Mouse (Mus musculus): ENCODE results near the gene Ispd.

Ispd gene

DNA sequence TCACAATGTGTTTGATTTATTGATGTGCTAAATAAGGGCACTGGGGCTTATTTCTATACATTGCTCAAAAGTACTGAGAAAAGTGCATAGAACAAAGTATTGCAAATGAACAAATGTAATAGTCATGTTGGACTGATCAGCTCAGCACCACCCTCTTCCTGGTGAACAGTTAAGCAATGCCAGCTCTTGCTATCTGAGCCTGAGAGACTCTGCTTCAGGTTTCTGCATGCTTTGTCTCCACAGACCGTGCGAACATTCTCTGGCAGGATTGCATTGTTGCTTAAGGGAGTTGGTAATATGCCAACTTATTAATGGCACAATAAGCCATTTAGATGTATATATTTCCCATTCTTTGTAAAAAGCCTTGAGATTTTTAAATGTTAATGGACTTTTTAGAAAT lies 182.9 kb downstream of the Ispd start:
- DNase-seq (ENCODE audit: low spot score): no peak

DNA sequence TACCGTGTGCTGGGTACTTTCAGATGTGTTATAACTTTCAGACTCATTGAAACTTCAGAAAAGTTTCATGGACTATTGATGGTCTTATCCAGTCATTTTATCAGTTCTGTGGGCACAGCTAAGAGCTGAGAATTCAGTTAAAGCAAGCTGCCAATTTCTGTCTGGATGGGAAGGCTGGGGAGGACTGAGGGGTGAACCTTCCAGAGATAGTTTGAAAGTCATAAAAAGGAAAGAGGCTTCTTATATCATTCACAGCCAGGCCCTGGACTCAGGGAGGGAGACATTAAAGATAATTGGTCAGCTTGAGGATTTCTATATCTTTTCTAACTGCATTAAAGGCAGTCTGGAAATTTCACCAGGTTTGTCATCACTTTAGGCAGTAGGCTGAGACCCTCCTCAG lies 185.7 kb downstream of the Ispd start:
- DNase-seq (ENCODE audit: low spot score): no peak

DNA sequence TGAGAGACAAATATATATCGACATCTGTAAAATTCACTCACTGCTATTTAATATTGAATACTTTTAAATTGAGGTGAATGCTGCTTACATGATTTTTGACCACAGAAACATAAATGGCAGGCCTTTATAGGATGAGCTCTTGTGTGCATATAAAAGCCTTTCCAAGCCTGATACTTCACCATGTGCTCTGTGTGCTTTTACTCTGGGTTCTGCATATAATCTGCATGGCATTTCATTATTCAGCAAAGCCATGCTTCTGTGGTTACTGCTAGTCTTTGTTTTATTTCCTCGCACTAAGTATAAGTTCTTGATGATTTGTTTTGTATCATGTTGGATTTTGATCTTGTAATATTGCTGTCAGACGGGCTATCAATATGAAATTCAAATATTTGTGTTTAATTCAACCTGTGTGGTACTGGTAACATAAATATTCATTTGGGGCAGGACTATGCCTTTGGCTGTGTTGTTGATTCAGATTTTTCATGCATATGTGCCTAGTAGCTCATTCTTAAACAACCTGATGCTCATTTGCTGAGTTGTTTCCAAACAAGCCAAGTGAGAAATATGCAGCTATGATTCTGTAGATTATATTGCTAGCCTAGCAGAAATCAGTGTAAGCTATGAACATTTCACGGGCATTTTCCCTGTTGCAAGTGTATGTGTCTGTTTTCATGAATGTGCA lies 189.3 kb downstream of the Ispd start:
- DNase-seq (ENCODE audit: low spot score): no peak

GRCm38 (mm10) chr12:36584828-36585227 lies 203.6 kb downstream of the Ispd start:
- no peak for DNase-seq (ENCODE audit: low spot score)

- DNase-seq (ENCODE audit: low spot score): no peak
These were observed 216.4 kb downstream of the Ispd start for GRCm38 (mm10) chr12:36597539-36598250.

DNA sequence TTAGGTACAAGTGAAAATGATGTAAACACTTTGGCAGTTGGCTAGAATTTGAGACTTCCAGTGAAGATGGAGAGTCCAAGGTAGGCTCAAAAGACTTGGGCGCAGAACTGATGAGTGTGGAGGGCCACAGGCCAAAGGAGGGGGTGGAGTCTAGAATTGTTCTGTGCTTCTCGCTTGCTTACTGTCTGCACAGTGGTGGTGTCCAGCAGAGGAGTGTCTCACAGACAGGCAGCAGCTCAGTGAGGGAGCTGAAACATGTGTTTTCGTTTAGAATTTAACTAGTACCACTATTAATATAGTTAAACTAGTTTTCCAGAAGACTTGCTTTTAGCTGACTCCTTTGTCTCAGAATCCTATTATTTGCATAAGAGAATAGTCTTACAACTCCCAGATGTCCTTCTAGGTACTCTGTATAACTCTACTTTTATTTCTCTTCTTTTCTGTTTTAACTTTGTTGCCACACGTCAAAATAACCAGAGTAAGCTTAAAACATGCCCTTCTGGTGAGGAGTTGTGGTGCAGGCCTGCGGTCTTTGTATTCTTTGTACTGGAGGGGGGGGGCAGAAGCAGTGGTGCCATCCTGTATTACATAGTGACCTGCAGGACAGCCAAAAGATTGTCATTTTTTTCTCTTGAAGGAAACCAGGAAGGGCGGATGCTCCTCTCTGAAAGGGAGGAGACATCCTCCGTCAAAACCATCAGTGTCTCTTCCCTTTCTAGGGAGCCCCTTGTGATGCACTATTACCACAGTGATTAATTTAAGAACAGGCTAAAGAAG lies 240.9 kb downstream of the Ispd start:
- no peak for DNase-seq (ENCODE audit: low spot score)

GRCm38 (mm10) chr12:36627204-36627603 lies 246.0 kb downstream of the Ispd start:
- no peak for DNase-seq (ENCODE audit: low spot score)

DNA sequence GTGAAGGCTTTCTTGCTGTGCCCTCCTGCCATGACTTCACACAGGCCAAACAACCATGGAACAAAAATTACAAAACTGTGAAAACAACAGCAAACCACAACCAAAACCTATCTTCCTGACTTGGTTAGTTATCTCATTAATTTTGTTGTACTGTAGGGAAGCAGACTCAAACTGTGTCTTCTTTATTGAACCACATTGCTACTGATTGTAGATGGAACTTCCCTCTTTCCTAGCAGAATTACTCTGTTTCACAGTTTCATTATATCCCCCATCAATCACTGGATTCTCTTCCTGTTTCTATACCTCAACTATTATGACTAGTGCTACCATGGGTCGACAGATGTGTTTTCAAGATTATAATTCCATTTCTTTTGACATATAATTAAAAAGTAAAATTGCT lies 251.2 kb downstream of the Ispd start:
- no peak for DNase-seq (ENCODE audit: low spot score)

DNA sequence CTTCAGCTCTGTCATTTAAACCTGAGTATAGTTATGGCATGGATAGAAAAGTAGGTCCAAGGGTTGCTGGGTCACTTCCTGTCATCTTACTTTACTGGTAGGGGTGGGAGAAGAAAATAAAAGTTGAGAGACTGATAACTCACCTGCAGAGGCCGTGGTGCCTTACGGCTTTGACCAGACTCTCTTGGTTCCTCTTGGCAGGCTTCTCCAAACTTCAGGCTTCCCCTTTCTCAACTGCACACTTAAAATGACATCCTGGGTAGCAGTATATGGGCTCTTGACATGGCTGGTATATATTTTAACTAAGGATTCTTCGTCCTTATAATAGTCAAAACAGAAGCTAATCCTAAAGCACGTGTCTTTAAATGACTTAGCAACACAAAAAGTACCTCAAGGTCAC lies 266.3 kb downstream of the Ispd start:
- no peak for DNase-seq (ENCODE audit: low spot score)

DNA sequence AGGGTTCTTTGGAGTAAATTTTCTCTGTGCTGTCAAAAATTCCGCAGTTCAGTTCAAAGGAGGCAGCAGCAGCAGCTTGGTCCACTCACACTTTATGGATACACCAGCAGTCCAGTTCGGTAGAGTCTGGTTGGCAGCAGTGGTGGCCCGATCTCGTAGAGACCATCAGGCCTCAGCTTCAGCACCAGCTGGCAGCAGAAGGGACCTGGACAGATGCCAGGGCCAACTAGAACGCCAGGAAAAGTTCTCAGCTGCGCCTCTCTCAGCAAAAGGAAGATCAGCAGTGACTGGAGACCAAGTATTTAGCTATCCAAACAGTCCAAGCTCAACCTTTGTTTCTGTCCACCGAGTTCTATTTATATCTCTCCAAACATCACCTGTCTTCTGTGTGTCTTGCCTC lies 281.2 kb downstream of the Ispd start:
- no peak for DNase-seq (ENCODE audit: low spot score)

- DNase-seq (ENCODE audit: low spot score): no peak
These were observed 283.5 kb downstream of the Ispd start for GRCm38 (mm10) chr12:36664783-36665182.

GRCm38 (mm10) chr12:36666771-36667170 lies 285.5 kb downstream of the Ispd start:
- DNase-seq (ENCODE audit: low spot score): no peak

- no peak for DNase-seq (ENCODE audit: low spot score)
These were observed 289.1 kb downstream of the Ispd start for GRCm38 (mm10) chr12:36670164-36670908.

GRCm38 (mm10) chr12:36670915-36671579 lies 289.8 kb downstream of the Ispd start:
- peak; percentile 57 for DNase-seq (ENCODE audit: low spot score)

GRCm38 (mm10) chr12:36674481-36674880 lies 293.2 kb downstream of the Ispd start:
- DNase-seq (ENCODE audit: low spot score): peak; percentile 23

DNA sequence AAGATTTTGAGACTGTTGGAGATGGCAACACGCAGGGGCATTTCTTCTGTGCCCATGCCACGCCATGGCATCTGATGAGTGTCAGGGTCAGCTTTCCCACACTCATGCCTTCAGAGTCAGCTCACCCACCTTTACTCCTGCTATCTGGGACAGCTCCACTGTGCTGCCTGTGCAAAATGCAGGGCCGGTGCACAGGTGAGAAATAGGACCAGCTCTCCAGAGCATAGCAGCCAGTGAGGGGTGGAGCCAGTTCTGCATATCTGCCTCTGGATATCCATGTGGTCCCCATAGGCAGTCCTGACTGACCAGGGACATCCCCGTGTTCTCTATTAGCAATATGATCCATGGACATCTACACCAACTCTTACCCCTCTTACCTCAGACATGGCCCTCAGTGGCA lies 297.0 kb downstream of the Ispd start:
- no peak for DNase-seq (ENCODE audit: low spot score)

- DNase-seq (ENCODE audit: low spot score): no peak
These were observed 299.7 kb downstream of the Ispd start for GRCm38 (mm10) chr12:36680883-36681505.

DNA sequence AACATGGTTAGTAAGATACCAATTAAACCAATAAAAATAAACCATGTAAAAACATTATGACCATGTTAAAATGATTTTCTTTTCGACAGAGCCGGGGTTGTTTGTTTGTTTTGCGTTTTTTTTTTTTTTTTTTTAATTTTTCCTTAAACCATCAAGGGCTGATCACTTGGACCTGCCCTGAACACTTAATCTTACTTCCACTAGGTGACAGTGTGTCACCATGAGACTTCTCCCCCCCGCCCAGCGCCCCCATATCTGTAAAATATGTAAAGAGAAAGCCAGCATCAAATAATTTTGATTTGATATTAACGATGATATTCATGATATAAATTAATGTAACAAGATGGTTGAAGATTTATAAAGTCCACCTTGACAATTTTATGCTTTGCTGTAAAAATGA lies 300.5 kb downstream of the Ispd start:
- no peak for DNase-seq (ENCODE audit: low spot score)

DNA sequence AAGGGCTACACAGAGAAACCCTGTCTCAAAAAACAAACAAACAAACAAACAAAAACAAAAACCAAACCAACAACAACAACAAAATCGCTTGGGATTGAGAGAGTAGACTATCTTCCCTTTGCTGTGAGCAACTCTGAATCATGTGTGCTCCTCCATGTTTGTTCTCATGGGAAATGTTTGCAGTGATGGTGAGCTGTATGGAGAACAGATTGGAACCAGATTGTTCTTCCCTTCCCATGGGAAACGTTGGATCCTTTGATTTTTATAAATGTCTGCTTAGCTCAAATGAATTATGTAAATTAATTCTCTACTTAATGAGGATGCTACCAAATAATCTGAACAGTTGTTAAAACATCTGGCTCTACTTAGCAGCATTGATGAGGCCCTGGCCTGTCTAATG lies 312.8 kb downstream of the Ispd start:
- no peak for DNase-seq (ENCODE audit: low spot score)

DNA sequence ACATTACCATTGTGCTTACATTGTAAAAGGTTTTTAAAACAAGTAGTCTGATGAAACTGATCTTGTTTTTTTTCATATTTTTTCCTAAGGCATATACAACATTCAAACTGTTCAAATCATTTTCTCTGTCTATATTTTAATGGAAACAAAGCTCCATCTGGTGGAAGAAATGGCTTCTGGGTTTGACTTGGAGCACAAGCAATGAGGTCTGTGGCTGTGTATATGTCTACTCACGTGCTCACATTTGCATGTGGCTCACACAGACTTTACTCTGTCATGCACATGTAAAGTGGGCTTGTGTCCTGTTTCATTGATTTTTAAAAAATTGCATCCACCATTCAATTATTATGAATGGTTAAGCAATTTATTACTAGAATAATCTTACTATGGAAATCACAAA lies 323.1 kb downstream of the Ispd start:
- DNase-seq (ENCODE audit: low spot score): no peak

GRCm38 (mm10) chr12:36708810-36709209 lies 327.6 kb downstream of the Ispd start:
- no peak for DNase-seq (ENCODE audit: low spot score)

Data from embryo, embryonic 10 days (tissue).